Mouse (Mus musculus) bone marrow macrophage, adult 2 months (primary cell): ENCODE measurements around the gene St3gal4. TPM values are rescaled to one million over a fixed set of nuclear protein-coding genes. Genes with fewer than 3 reads are reported as not detected.

Experiments used
- H3K27ac ChIP-seq: 2 replicates; pipeline ENCODE4 v1.5.1; 2012; ENCODE audit warnings: low read depth, low read length; ENCODE audit not compliant: insufficient read depth
- H3K4me1 ChIP-seq: 2 replicates; pipeline ENCODE4 v1.6.1; 2012; ENCODE audit warnings: low read length; ENCODE audit not compliant: control insufficient read depth, insufficient read depth
- H3K4me3 ChIP-seq: 2 replicates; pipeline ENCODE4 v1.5.1; 2012; ENCODE audit warnings: mild to moderate bottlenecking, low read length, moderate library complexity; ENCODE audit not compliant: insufficient read depth
- CTCF ChIP-seq: IDR thresholded peaks from 2 replicates; pipeline ENCODE4 v1.5.1; 2012; ENCODE audit warnings: low read depth, mild to moderate bottlenecking, low read length, moderate library complexity
- POLR2A ChIP-seq: IDR thresholded peaks from 2 replicates; pipeline ENCODE4 v1.6.1; 2012; ENCODE audit warnings: mild to moderate bottlenecking, low read depth, low read length, borderline replicate concordance
- polyA plus RNA-seq: library from polyadenylated mRNA; stranded (reverse); fragments of >200 nt; gene quantifications from 2 replicates; pipeline ENCODE4 v1.2.4, GENCODE M21; 2012; ENCODE audit not compliant: missing spikeins, insufficient read depth, insufficient read length

The St3gal4 gene
- polyA plus RNA-seq, 1 experiment, result 36.0 TPM

- TF ChIP-seq POLR2A (no peak), CTCF (no peak)
- Histone ChIP-seq H3K27ac (no peak overlapping the region), H3K4me1 (peaks cover 8% of the 10 kb centered on the region; the same call in 1 of the 2 replicates), H3K4me3 (no peak overlapping the region)
These were observed 79.2 kb downstream of the St3gal4 start for GRCm38 (mm10) chr9:35039846-35040245.

DNA sequence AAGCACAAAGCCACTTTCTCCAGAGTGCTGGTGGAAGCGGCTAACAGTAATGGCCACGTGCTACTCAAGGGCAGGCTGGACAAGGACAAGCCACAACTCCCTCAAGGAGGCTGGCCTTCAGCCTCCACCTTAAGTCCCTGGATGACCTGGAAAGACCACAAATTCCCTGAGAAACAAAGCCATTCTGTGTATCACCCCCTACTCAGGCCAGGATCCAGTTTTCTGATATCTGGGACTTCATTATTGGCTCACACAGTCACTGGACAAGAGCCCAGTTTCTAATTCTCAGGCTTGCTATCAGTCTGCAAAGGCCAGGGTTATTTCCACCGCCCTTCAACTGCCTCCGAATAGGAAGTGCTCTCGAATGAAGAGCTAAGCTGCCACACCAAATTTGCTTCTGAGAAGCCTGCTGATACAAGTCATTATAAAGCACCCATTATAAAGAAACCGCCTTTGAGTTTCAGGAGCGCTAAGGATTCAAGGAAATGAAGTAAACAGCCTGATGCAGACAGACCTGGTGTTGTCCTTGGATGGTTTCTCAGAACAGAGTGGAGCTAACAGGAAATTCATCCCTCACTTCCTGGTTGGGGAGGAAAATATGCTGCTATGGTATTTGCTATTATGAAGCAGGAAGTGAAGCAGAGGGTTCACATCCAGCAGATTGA, 80.0 kb downstream of the St3gal4 start:
- no peak for TF ChIP-seq CTCF
- no peak for TF ChIP-seq POLR2A
- no peak overlapping the region for H3K4me3 ChIP-seq
- peaks cover 8% of the 10 kb centered on the region; the same call in 1 of the 2 replicates for H3K4me1 ChIP-seq
- H3K27ac ChIP-seq, result no peak overlapping the region

- peaks cover 8% of the 10 kb centered on the region; the same call in 1 of the 2 replicates for H3K4me1 ChIP-seq
These were observed 84.0 kb downstream of the St3gal4 start for GRCm38 (mm10) chr9:35035074-35035473.

DNA sequence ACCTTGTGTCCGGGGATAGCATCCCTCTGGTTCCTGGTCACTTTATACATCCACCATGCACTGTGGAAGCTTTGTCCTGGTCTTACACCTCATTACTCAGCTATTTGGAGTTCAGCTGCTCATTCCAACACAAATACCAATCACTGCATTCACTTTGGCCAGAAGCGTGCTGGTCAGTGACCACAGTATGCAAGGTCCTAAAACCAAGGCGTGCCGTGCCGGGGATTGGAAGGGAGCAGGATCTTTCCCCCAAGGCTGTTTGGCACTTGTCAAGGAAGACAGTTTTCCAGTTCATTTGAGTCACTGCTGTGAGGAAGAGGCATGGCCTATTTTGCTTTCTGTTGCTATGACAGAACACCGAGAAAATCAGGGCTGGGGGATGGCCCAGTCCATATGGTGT, 86.6 kb downstream of the St3gal4 start:
- Histone ChIP-seq H3K4me1 (peaks cover 5% of the 10 kb centered on the region; the same call in 1 of the 2 replicates), H3K27ac (no peak overlapping the region), H3K4me3 (no peak overlapping the region)
- no peak for TF ChIP-seq CTCF
- no peak for TF ChIP-seq POLR2A

More at GRCm38 (mm10) chr9:35035074-35035473, 84.0 kb downstream of the St3gal4 start:
- H3K27ac ChIP-seq, result no peak overlapping the region
- H3K4me3 ChIP-seq, result no peak overlapping the region
- TF ChIP-seq CTCF (no peak), POLR2A (no peak)

DNA sequence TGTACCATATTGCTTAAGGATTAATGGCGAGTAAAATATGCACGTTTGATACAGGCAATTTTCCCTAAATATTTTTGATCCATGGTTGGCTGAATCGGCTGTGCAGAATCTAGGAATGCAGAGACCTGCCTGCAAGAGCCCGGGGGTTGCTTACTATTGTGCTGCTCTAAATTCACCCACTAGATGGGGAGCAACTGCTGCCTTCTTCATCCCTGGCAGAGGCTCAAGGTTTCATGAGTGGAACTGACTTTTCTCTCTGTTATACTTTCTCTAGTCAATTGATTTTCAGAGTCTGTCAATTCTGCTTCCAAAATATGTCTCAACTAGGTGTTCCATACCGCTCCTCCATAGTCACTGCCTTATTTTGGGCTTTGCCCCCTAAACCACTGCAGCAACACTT, 88.2 kb downstream of the St3gal4 start:
- no peak overlapping the region for H3K4me3 ChIP-seq
- H3K27ac ChIP-seq, result no peak overlapping the region
- TF ChIP-seq CTCF (no peak), POLR2A (no peak)
- H3K4me1 ChIP-seq, result peaks cover 5% of the 10 kb centered on the region; the same call in 1 of the 2 replicates

DNA sequence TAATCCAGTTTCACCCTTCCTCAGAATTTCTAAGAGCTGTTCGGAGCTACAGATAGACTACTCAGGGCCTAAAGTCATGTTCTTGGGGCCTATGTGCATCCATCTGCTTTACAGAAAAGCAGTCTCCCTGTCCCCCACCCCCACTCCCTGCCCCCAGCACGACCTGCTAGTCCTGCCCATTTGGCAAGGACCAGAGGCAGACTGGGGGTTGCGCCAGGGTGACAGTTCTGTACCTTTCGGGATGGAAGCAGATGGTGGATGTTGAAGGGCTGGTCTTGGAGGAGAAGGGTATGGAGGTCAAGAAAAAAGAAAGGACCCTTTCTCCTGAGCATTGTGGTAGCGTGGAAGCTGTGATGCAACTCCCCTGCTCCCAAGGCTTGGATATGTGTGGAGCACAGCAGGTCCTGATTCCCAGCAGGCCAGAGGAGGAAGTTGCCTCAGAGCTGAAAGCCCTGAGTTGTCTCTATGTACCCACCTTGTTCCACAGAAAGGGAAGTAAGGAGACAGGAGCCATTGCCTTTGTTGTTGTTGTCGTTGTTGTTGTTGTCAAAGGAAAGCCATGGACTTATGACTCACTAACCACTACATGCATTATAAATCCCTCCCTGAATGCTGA, 91.6 kb downstream of the St3gal4 start:
- Histone ChIP-seq H3K4me1 (peaks cover 5% of the 10 kb centered on the region; the same call in 1 of the 2 replicates), H3K27ac (no peak overlapping the region)
- TF ChIP-seq CTCF (no peak), POLR2A (no peak)

GRCm38 (mm10) chr9:35026897-35027311, 92.2 kb downstream of the St3gal4 start:
- Histone ChIP-seq H3K4me3 (no peak overlapping the region), H3K27ac (no peak overlapping the region), H3K4me1 (peaks cover 5% of the 10 kb centered on the region; the same call in 1 of the 2 replicates)
- TF ChIP-seq POLR2A, result no peak
- TF ChIP-seq CTCF, result no peak

More for the DNA sequence above, 91.6 kb downstream of the St3gal4 start:
- H3K4me3 ChIP-seq, result no peak overlapping the region

- Histone ChIP-seq H3K4me3 (no peak overlapping the region), H3K4me1 (peaks cover 5% of the 10 kb centered on the region; the same call in 1 of the 2 replicates), H3K27ac (no peak overlapping the region)
- TF ChIP-seq CTCF (no peak), POLR2A (no peak)
These were observed 92.8 kb downstream of the St3gal4 start for GRCm38 (mm10) chr9:35026311-35026710.

DNA sequence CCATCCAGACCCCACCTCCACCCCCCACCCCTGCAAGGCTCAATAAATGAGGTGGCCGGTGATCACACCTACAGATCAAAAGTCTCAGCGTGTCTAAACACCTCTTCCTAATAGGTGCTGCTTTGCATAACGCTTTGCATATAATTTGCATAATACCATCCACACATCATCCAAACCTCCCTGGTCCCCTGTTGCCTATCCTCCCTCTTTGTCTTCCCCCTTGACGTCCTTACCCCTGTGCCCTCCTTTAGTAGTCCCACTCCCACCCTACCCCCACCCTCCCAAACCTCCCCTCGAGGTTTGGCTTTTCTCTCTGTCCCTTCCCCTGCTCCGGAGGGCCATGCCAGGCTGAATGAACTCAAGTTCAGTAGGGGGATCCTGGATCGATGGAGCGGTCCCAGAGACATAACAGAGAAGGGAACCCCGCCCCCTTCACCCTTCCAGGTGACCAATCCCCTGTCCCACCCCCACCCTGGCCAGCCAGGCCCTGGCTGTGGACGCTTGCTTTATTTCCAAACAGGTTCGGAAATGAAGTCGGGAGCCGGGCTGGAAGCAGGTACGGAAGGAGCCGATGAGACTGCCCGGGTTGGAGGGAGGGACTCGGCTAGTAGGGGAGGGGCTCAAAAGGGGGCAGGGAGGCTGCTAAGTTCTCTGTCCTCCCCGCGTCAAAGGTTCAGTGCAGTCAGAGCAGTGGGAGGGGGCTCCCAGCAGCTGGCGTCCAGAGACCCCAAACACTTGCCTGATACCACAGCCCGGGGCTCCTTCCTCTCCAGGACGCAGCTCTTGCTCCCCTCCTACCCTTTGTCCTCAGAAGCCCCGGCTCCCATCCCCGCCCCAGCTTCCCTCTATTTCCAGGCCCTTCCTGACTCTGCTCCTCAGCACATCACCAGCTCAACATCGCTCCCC, 94.2 kb downstream of the St3gal4 start:
- H3K4me3 ChIP-seq, result no peak overlapping the region
- TF ChIP-seq POLR2A (no peak), CTCF (no peak)
- peaks cover 5% of the 10 kb centered on the region; the same call in 1 of the 2 replicates for H3K4me1 ChIP-seq
- H3K27ac ChIP-seq, result no peak overlapping the region

DNA sequence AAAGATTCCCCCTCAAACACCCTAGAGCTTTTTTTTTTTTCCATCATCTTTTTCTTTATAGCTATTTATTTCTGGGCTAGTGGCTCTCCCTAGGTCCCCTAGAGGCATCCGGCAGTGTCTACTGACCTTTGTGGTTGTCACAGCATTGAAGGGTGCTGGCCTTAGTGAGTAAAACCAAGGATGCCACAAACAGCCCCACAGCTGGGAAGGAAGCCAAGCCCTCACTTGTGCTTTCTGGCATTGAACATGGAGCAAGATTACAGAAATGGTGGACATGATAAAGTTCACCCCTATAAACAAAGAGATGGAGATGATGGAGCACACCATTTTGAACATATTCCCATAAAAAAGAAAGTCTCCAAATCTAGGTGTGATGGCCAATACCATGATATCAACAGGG, 97.3 kb downstream of the St3gal4 start:
- Histone ChIP-seq H3K27ac (no peak overlapping the region), H3K4me3 (no peak overlapping the region), H3K4me1 (no peaks in the 10 kb centered on the region)
- TF ChIP-seq POLR2A, result no peak
- no peak for TF ChIP-seq CTCF
